Mouse (Mus musculus): ENCODE data around the gene Cacng5.

The Cacng5 gene

DNA sequence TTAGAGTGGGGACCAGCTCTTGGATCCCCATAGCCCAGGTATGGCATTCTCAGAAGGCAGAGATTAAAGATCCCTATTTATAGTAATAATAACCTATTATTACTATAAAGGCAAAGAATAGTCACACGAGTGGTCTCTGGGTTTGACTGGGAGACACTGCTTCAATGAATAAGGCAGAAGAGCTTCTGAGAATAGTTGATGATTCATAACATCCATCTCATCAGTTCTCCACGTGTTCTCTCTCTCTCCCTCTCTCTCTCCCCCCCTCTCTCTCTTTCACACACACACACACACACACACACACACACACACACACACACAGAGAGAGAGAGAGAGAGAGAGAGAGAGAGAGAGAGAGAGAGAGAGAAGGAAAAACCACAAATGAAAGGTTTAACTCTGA, 16.2 kb downstream of the Cacng5 start:
- in situ Hi-C loops (cut with MboI; ENCODE audit: low pct_unique_long_range_greater_than_20kb in 1 of 2, low sequenced_read_pairs in 2 of 2, unreplicated experiment in 1 of 2), result no loop called here

DNA sequence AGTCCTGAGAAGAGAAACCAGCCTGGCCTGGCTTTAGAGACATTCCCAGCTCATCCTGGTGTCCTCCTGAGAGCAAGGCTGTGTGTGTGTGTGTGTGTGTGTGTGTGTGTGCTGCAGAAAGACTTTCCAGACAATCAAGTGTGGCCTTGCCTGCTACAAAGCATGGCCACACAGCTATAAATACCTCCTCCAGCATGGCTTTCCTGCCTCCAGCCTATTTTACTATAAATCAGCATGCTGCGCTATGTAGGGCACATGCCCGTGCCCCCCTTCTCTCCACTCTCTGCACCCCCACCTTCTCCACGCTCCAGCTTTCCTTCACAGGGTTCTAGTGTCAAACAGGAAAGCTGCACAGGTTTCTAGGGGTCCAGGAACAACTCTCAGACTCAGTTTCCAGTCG, 19.2 kb downstream of the Cacng5 start:
- in situ Hi-C loops (cut with MboI; ENCODE audit: low pct_unique_long_range_greater_than_20kb in 1 of 2, low sequenced_read_pairs in 2 of 2, unreplicated experiment in 1 of 2), result no loop called here

DNA sequence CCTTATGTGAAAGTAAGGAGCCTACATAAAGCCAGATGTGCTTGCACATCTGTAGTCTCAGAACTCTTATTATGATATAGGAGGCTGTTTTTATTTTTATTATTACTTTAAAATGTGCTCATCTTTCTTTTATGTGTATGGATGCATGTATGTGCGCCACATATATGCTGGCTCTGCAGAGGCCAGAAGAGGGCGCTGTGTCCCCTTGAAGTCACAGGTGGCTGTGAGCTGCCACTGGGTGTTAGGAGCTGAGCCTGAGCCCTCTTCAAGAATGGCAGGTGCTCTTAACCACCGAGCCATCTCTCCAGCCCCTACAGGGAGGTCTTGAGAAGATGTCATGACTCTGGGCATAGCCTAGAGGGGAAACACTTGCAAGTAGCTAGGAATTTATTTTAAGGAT, 23.5 kb downstream of the Cacng5 start:
- in situ Hi-C loops (cut with MboI; ENCODE audit: low pct_unique_long_range_greater_than_20kb in 1 of 2, low sequenced_read_pairs in 2 of 2, unreplicated experiment in 1 of 2), result no loop called here

DNA sequence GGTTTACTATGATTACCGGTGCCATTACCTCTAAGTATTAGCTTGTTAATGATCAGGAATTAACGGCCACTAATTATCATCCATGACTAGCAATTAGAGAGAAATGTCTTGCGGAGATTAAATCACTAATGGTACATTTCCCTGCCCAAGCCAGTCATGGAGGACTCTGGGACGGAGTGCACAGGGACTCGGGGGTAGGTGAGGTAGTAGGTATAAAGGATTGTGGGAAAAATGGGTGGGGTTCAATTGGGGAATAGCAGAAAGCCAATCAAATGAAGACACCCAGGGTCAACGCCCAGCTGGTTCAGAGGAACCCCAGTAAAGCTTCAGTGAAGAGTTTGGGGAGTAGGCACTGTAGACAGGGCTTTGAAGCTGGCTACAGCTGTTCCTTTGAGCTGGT, 27.5 kb downstream of the Cacng5 start:
- in situ Hi-C loops (cut with MboI; ENCODE audit: low pct_unique_long_range_greater_than_20kb in 1 of 2, low sequenced_read_pairs in 2 of 2, unreplicated experiment in 1 of 2), result no loop called here

DNA sequence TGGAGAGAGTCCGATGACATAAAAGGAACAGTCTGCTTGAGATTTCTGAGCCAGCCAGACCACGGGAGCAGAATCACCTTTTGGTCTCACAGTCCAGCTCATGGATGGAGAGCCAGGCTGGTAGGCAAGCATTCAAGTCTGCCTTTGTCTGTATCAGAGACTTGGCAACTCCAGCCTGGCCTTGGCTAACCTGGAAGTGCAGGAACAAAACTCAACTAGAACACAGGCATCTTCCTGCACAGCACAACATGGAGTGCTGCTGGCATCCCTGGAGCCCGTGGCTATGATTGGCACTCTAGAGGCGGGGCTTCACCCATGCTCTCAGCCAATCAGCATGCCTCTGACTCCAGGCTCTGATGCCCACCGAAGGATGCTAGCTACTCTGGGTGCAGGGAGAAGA, 38.0 kb downstream of the Cacng5 start:
- in situ Hi-C loops (cut with MboI; ENCODE audit: low pct_unique_long_range_greater_than_20kb in 1 of 2, low sequenced_read_pairs in 2 of 2, unreplicated experiment in 1 of 2), result no loop called here

DNA sequence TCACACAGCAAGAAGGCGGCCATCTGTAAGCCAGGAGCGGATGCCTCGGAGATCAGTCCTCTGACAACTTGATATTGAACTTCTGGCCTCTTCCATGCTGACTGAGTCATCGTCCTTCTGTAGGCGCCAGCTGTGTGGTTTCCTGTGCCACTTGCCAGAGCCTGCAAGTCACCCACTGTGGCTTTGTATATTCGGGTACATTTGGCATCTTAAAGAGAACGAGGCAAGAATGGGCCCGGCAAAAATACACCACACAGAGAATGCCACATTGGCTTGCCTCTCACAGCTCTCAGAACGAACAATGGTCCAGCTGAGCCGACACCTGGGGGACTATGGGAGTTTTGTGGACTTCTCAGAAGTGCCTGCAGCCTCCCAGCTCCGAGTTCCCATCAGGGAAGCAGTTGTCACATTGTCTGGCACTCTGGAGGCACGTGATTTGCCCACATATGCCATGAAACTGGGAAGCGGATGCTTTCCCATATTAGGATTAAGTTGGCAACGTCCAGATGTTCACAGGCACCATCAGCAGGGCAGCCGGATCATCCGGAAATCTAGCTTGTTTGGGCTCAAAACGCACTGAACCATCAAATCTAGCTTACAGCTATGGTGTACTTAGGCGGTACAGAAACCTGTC, 38.9 kb downstream of the Cacng5 start:
- in situ Hi-C loops (cut with MboI; ENCODE audit: low pct_unique_long_range_greater_than_20kb in 1 of 2, low sequenced_read_pairs in 2 of 2, unreplicated experiment in 1 of 2), result no loop called here

DNA sequence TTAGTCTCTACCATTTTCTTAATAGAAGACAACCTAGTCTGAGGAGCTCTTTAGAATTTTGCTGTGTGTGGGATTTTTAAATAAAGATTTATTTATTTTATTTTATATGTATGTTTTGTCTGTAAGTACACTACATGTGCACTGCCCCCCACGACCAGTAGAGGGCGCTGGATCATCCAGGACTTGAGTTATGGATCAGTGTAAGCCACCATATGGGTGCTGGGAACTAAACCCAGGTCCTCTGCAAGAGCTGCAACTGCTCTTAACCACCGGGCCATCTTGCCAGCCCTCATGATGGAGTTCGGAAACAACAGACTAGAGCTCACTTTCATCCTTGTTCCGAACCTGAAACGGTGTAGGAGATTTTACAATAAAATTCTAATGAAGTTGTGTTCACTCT, 42.1 kb downstream of the Cacng5 start:
- in situ Hi-C loops (cut with MboI; ENCODE audit: low pct_unique_long_range_greater_than_20kb in 1 of 2, low sequenced_read_pairs in 2 of 2, unreplicated experiment in 1 of 2), result loop anchor here (5.0 to 25.0 kb wide), 2 partner anchors 120 to 515 kb away; no protein-coding TSS in a partner anchor

DNA sequence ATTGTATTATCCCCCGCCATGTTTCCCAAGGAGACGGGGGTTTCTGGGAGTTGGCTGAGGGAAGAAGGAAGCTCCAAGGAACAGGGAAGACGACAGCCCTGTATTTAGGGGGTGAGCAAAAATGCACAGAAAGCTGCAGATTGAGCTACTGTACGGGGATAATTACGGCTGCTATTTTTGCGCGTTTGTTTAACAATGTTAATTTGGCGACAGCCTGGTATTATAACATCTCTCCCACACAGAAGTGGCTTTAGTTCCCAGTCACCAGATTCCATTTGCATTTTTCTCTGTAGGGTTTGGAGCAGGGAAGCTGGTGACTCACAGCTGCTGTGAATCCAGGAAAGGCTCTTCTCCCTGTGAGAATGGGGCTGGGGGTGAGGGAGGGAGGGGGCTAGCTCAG, 47.3 kb downstream of the Cacng5 start:
- in situ Hi-C loops (cut with MboI; ENCODE audit: low pct_unique_long_range_greater_than_20kb in 1 of 2, low sequenced_read_pairs in 2 of 2, unreplicated experiment in 1 of 2), result loop anchor here in 1 of 2 experiments (10.0 to 25.0 kb wide), 2 partner anchors 127 to 520 kb away; no protein-coding TSS in a partner anchor

DNA sequence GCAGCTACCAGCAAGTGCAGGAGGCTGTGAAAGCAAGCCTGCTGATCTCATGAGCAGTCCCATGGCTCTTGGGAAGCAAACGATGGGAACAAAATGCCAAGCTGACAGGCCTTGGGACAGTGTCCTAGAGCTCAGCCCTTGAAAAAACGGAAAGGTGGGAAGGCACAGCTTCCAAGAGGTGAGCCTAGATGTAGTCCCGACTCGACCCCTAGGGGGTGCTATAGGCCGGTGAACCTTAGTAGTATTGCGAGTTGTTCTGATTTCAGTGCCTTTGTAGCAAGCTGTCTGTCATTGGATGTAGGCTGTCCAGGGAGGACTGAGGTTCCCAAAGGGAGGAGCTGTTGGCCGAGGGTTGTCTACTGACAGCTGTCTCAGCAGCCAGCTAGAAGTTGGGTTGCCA, 49.7 kb downstream of the Cacng5 start:
- in situ Hi-C loops (cut with MboI; ENCODE audit: low pct_unique_long_range_greater_than_20kb in 1 of 2, low sequenced_read_pairs in 2 of 2, unreplicated experiment in 1 of 2), result loop anchor here in 1 of 2 experiments (10.0 to 25.0 kb wide), 2 partner anchors 130 to 522 kb away; no protein-coding TSS in a partner anchor

DNA sequence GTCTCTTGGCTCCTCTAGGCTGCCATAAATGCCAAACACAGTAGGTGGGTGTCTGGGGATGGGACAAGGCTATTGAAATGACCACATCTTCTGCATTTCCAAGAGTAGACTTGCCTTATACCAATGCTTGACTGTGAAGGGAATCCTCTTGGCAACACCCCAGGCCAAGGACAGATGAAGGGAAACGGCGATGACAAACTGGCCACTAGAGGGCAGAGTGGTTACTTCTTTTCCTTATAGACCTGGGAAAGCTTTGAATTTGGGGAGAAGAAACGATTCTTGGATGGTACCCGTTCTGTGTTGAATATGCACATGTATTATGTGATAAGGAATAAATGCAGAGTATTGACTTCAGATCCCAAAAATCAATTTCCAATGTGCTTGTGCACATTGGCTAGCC, 50.8 kb downstream of the Cacng5 start:
- in situ Hi-C loops (cut with MboI; ENCODE audit: low pct_unique_long_range_greater_than_20kb in 1 of 2, low sequenced_read_pairs in 2 of 2, unreplicated experiment in 1 of 2), result loop anchor here in 1 of 2 experiments (10.0 to 25.0 kb wide), 2 partner anchors 131 to 523 kb away; no protein-coding TSS in a partner anchor

DNA sequence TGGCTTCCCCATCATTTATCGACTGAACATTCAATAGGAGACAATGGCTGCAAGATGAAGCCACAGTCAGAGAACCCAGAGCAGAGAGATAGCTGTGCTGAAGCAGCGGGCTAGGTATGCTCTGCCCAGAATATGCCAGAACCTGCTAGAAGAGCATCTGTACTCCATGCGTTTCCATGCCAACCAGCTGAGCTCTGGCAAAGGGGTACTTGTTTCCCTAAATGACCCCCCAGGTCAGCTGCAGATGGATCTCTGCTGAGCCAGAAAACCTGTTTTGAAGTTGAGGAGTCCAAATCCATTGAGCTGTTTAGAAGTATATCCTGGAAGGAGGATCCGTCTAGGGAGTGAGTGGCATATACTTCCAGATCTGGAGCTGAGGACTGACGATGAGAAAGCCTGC, 53.1 kb downstream of the Cacng5 start:
- in situ Hi-C loops (cut with MboI; ENCODE audit: low pct_unique_long_range_greater_than_20kb in 1 of 2, low sequenced_read_pairs in 2 of 2, unreplicated experiment in 1 of 2), result loop anchor here in 1 of 2 experiments (10.0 to 25.0 kb wide), 2 partner anchors 133 to 526 kb away; no protein-coding TSS in a partner anchor

DNA sequence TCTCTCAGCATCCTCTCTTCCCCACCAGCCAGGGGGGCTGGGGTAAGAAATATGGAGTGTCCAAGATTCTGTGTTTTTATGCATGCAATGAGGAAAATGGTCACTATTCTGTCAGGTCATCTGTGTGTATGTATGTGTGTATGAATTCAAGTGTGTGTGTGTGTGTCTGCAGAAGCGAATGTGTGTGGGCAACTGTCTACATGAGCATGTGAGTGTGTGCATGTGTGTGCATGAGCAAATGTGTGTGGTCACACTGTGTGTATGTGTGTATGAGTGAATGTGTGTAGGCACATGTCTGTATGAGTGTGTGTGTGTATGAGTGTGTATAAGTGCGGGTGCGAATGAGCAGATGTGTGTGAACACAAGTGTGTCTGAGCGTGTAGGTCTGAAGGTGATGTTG, 55.0 kb downstream of the Cacng5 start:
- in situ Hi-C loops (cut with MboI; ENCODE audit: low pct_unique_long_range_greater_than_20kb in 1 of 2, low sequenced_read_pairs in 2 of 2, unreplicated experiment in 1 of 2), result loop anchor here in 1 of 2 experiments (10.0 to 25.0 kb wide), 2 partner anchors 135 to 527 kb away; no protein-coding TSS in a partner anchor

DNA sequence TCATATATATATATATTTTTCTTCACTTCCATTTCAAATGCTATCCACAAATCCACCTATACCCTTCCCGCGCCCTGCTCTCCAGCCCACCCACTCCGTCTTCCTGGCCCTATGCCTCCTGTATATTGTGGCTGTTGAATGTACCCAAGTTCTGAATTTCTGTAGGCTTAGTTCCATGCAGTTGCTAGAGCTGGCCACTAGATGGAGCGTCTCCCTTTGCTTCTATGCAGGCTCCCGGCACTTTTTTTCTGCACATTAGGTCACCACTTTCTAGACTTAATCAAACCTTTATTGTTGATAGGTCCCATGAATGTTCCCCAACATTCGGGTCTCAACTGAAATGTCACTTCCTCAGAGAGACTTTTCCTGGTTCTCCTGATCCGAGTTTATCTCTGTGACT, 55.6 kb downstream of the Cacng5 start:
- in situ Hi-C loops (cut with MboI; ENCODE audit: low pct_unique_long_range_greater_than_20kb in 1 of 2, low sequenced_read_pairs in 2 of 2, unreplicated experiment in 1 of 2), result loop anchor here in 1 of 2 experiments (25.0 kb wide), 1 partner anchor 528 kb away; no protein-coding TSS in a partner anchor

DNA sequence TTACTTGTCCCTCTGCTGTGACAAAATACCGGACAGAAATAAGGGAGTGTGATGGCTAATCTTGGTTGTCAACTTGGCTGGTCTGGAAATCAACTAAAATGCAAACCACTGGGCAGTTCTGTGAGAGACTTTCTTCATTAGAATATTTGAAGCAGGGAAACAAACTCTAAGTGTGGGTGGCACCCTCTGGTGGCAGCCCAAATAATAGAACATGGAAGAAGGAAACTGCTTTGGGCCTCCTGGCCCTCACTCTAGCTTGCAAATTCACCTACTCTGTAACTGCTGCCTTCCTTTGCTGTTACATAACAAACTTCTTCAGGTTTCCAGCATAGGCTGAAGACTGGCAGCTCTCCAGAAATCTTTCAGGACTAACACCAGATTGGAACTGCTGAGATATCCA, 61.8 kb downstream of the Cacng5 start:
- in situ Hi-C loops (cut with MboI; ENCODE audit: low pct_unique_long_range_greater_than_20kb in 1 of 2, low sequenced_read_pairs in 2 of 2, unreplicated experiment in 1 of 2), result loop anchor here in 1 of 2 experiments (25.0 kb wide), 1 partner anchor 534 kb away; no protein-coding TSS in a partner anchor

DNA sequence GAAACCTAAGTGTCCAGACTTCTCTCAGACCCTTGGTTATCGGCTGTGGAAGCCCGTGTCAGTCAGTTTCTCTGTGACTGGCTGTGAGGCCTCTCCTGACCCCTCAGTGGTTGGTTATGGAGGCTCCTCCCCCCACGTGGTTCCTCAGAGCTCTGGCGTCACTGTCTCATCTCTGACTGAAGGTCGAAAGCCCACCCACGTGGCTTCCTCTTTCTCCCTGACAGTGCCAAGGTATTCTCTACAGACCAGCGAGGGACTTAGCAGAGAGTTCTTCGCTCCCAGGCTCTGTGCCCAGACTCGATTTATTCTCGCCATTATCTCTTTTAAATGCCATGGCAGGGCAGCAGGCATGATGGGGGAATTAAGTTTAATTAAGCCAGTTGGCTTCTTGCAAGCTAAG, 65.2 kb downstream of the Cacng5 start:
- in situ Hi-C loops (cut with MboI; ENCODE audit: low pct_unique_long_range_greater_than_20kb in 1 of 2, low sequenced_read_pairs in 2 of 2, unreplicated experiment in 1 of 2), result loop anchor here (10.0 to 25.0 kb wide), 2 partner anchors 345 to 538 kb away; no protein-coding TSS in a partner anchor

DNA sequence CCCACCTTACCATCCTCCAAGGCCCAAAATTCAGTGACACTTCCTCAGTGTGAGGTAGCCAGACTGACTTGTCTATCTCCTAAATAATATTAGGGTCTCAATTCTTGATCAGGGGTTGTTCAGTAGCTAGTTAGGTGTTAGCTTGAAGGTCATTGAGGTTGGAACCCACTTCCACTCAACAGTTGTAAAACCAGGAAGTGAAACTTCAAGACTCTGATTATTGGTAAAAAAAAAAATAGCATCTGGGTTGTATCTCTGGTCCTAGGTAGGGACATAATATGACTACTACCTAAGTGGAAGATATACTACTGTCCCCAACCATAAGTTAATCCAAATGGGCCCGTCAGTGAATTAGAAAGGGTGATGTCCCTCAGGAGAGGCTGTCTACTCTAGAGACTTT, 70.7 kb downstream of the Cacng5 start:
- in situ Hi-C loops (cut with MboI; ENCODE audit: low pct_unique_long_range_greater_than_20kb in 1 of 2, low sequenced_read_pairs in 2 of 2, unreplicated experiment in 1 of 2), result loop anchor here in 1 of 2 experiments (10.0 kb wide), 1 partner anchor 339 kb away; no protein-coding TSS in a partner anchor

DNA sequence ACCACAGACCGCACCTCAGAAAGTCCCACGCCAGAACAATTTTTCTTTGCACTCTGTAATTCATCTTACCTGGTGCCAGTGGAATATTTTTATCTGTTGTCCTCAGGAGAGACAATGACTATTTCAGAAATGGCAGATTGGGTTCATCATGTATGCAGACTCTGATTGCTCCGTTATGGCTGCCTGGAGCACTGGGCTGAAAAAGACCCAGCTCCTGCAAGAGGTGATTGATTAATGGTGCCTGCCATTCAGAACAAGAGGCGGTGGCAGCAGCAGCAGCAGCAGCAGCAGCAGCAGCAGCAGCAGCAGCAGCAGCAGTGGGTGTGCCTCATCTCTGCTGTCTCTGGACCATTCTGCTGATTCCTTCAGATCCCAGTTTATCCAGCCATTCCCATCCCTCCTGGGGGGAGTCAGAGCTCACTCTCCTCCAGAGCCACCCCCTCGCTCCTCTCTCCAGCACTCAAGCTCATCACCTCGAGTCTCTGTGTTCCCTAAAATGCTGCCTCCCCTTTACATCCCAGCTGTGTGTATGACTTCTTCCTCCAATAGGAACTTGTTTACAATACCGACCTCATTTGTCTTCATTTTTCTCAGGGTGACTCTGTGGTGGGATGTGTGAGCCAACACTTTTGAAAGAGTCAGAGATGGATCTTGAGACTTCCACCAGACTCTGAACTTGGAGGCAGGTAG, 81.4 kb downstream of the Cacng5 start:
- in situ Hi-C loops (cut with MboI; ENCODE audit: low pct_unique_long_range_greater_than_20kb in 1 of 2, low sequenced_read_pairs in 2 of 2, unreplicated experiment in 1 of 2), result no loop called here
